Mouse (Mus musculus): ENCODE measurements around the gene Creb3l4. TPM values are rescaled to one million over a fixed set of nuclear protein-coding genes. Genes with fewer than 3 reads are reported as not detected.
"Not testable (repeated sequence)": the region's sequence is repeated elsewhere in the genome, so short reads cannot be mapped to it uniquely, and the experiment has no call there.

The Creb3l4 gene
- 3.0 TPM in 2 replicates for polyA plus RNA-seq (2015; fragmentation: Nextera tagmentation; extraction: Ambion mirVana)

DNA sequence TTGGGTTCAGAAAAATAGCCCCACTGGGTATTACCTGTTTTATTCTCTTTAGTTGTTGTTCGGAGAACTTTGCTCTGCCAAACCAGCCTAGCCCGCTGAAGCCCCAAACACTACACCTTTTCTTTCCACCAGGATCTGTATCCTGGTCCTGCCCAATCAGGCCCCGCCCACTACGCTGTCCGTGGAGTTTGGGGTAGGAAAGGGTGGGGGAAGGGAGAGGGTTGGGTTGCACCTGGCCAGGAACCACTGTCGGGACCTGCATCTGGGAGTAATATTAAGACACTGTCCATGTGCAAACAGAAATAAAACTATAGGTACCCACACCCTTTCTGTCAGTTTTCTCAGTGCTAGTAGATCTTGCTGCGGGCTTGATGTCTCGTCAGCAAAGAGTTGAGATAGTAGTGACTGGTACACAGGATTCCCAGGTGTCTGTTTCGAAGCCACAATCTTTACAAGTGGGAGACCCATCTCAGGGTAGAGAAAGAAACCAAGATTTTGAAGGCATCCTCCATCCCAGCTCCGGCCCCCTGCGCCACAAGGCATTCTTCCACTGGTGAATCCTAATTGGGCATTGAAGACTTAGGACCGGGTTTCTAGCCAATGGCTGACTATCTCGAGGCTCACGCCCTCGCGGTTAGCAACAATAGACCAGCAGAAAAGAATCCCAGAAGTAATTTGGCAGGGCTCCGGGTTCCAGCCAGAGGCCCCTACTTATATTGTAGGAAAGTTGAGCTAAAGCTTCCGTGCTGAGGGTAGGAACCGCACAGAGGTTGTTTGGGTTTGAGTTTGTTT, at the start of gene Creb3l4:
Gene Creb3l4 (minus strand): TSS at position 529 of the 792 bp plus-strand sequence.
- no peaks in the 10 kb centered on the region for H3K27me3 ChIP-seq
- 4% methylated on average over 19 of the region's 19 CpGs for WGBS
- H3K9ac ChIP-seq = peak within 1 kb of the TSS; percentile 64
- ATAC-seq (ENCODE audit: low FRiP score) = peak; percentile 56
- H3K36me3 ChIP-seq = no peaks in the 10 kb centered on the region
- peak within 1 kb of the TSS; percentile 5; the same call in 1 of the 2 replicates for H3K27ac ChIP-seq
- H3K4me3 ChIP-seq = peak within 1 kb of the TSS; percentile 36
- no peaks in the 10 kb centered on the region for H3K9me3 ChIP-seq
- peaks cover 15% of the 10 kb centered on the region for H3K4me1 ChIP-seq (replicated peaks)
- peak within 1 kb of the TSS; percentile 60 for H3K4me2 ChIP-seq

DNA sequence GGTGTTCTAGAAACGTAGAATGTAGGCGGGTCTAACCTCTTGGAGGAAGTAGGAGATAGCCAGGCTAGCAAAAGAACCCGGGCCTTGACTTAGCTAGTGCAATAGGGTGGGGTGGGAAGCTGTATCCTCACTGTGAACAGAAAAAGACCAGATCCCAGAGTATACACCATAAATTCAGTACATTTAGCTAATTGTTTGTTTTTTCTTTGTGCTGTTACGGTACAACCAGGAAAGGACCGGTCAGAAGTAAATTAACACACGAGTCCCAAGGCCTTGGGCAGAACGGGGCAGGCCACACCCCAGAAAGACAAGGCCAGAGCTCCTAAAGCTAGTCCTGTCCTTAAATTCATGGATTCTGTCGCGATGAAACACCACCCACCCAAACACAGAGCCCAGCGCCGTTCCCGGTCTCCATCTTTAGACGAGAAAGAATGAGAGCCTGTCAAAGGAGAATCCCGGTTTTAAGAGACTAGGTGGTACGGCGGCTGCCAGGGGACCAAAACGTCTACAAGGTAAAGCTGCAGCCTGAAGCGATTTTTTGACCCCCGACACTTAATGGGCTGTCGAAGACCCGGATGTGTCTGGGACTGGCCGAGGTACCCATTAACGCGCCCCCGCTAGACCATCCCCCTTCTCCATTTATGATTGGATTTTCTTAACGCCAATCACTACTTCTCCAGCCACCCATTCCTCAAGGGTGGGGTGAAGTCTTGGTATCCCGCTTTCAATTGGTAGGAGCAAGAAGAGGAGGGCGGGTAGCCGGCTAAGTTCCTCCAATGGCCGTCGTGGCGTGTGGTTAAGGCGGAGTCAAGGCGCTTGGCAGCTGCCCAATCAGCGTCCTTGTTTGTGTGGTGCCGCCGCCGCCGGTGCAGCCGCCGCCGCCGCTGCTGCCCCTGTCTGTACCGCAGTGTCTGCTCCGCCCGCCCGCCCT, 49.3 kb upstream of the Creb3l4 start, which contains the start of gene Gatad2b:
Gene Gatad2b (plus strand): TSS at position 834 of the 931 bp plus-strand sequence.
- ATAC-seq (ENCODE audit: low FRiP score) = peak; percentile 99
- Histone ChIP-seq H3K9me3 (no peaks in the 10 kb centered on the region), H3K4me2 (peak within 1 kb of the TSS; percentile 93), H3K4me1 (replicated peaks) (peaks cover 37% of the 10 kb centered on the region), H3K4me3 (peak within 1 kb of the TSS; percentile 76), H3K9ac (peak within 1 kb of the TSS; percentile 92), H3K27ac (peak within 1 kb of the TSS; percentile 98), H3K36me3 (no peaks in the 10 kb centered on the region), H3K27me3 (no peaks in the 10 kb centered on the region)
- 1% methylated on average over 34 of the region's 47 CpGs for WGBS

DNA sequence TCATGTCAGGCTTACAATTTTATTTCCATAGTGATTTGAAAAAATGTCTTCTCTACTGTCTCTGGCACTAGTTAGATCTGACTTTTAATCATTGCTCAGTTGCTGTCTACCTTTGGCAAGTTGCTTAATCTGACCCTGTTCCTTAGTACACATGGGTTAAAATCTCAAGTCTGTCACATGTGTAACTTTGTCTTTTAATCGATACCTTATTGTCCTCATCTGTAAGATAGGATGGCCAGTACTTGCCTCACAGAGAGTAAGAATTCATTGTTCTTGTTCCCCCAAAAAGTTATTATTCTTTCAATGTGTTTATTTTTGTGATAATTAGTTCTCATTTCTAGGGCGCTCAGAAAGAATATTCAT, 48.7 kb upstream of the Creb3l4 start:
- Histone ChIP-seq H3K27me3 (no peaks in the 10 kb centered on the region), H3K36me3 (no peaks in the 10 kb centered on the region), H3K4me3 (peak overlapping the region; percentile 76), H3K9me3 (no peaks in the 10 kb centered on the region), H3K4me2 (peak overlapping the region; percentile 57), H3K27ac (peak overlapping the region; percentile 98), H3K9ac (peak overlapping the region; percentile 84), H3K4me1 (replicated peaks) (peaks cover 33% of the 10 kb centered on the region)
- WGBS = 40% methylated on average over 2 of the region's 2 CpGs
- no peak for ATAC-seq (ENCODE audit: low FRiP score)

DNA sequence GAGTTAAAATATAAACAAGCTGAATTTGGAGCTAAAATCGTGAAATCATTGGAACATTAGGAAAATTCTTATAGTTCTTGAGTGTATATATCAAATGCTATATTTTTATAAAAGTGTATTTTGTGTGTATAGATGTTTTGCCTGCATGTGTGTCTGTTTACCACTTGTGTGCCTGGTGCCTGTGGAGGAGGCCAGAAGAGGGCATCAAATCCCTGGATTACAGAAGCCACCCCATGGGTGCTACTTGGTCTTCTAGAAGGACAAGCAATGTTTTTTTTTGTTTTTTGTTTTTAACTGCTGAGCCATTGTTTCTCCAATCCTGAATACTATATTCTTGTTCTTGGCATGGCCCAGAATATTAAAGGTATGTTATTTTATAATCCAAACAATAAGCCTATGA, 47.3 kb upstream of the Creb3l4 start:
- Histone ChIP-seq H3K4me2 (no peak overlapping the region), H3K9me3 (no peaks in the 10 kb centered on the region), H3K36me3 (no peaks in the 10 kb centered on the region), H3K9ac (no peak overlapping the region), H3K27me3 (no peaks in the 10 kb centered on the region), H3K4me3 (no peak overlapping the region), H3K4me1 (replicated peaks) (peaks cover 24% of the 10 kb centered on the region), H3K27ac (no peak overlapping the region)
- no peak for ATAC-seq (ENCODE audit: low FRiP score)
- WGBS = 81% methylated on average over 1 of the region's 1 CpGs

DNA sequence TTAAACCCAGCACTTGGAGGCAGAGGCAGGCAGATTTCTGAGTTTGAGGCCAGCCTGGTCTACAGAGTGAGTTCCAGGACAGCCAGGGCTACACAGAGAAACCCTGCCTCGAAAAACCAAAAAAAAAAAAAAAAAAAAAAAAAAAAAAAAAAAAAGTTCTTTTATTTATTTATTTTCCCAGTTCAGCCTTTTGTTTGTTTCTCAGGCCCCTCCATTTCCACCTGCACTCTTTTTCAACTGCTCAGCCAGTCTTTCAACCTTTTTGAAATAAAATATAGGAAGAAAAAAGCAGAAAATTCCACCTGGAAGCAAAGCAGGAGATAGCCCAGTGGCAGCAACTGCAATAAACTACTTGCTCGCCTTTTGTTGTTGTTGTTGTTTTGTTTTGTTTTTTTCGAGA, 46.1 kb upstream of the Creb3l4 start:
- H3K4me3 ChIP-seq; H3K27me3 ChIP-seq; ATAC-seq (ENCODE audit: low FRiP score); H3K9me3 ChIP-seq; H3K27ac ChIP-seq; H3K4me2 ChIP-seq; H3K36me3 ChIP-seq; H3K9ac ChIP-seq: not testable (repeated sequence)
- 73% methylated on average over 3 of the region's 3 CpGs for WGBS
- peaks cover 12% of the 10 kb centered on the region for H3K4me1 ChIP-seq (replicated peaks)

DNA sequence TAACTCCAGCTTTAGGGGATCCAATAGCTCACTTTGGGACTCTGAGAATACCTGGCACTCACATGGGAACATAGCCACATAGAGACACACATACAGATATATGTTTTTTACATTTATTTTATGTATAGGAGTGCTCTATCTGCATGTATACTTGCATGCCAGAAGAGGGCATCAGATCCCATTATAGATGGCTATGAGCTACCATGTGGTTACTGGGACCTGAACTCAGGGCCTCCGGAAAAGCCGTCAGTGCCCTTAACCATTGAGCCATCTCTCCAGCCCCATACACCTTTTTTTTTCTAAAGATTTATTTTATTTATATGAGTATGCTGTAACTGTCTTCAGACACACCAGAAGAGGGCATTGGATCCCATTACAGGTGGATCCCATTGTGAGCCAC, 40.8 kb upstream of the Creb3l4 start:
- no peak overlapping the region for H3K4me3 ChIP-seq
- 97% methylated on average over 2 of the region's 2 CpGs for WGBS
- H3K36me3 ChIP-seq = peaks cover 21% of the 10 kb centered on the region
- no peak overlapping the region for H3K9ac ChIP-seq
- no peaks in the 10 kb centered on the region for H3K27me3 ChIP-seq
- H3K27ac ChIP-seq = no peak overlapping the region
- no peak for ATAC-seq (ENCODE audit: low FRiP score)
- H3K4me2 ChIP-seq = no peak overlapping the region
- H3K4me1 ChIP-seq (replicated peaks) = no peaks in the 10 kb centered on the region
- H3K9me3 ChIP-seq = no peaks in the 10 kb centered on the region

DNA sequence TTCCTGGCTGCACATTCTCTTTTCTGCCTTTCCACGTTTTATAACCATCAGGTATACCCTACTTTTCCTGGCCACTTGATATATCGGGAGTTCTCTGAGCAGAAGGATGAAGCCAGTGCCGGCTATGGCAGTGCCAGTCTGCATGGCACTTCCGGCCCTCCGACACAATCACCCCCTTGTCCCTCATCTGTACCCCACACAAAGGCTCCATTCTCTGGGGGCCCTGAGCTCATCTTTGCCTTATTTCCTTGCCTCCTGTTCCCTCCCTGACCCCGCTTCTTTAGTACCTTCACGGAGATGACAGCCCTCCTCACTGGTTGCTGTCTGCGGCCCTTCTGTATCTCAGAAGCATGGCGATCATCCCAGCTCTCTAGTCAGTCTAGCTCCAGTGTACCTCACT, 37.4 kb upstream of the Creb3l4 start:
- Histone ChIP-seq H3K4me2 (no peak overlapping the region), H3K4me3 (no peak overlapping the region), H3K27ac (no peak overlapping the region), H3K27me3 (no peaks in the 10 kb centered on the region), H3K9ac (no peak overlapping the region), H3K9me3 (no peaks in the 10 kb centered on the region), H3K36me3 (peaks cover 54% of the 10 kb centered on the region), H3K4me1 (replicated peaks) (no peaks in the 10 kb centered on the region)
- no peak for ATAC-seq (ENCODE audit: low FRiP score)
- WGBS = 85% methylated on average over 9 of the region's 9 CpGs

DNA sequence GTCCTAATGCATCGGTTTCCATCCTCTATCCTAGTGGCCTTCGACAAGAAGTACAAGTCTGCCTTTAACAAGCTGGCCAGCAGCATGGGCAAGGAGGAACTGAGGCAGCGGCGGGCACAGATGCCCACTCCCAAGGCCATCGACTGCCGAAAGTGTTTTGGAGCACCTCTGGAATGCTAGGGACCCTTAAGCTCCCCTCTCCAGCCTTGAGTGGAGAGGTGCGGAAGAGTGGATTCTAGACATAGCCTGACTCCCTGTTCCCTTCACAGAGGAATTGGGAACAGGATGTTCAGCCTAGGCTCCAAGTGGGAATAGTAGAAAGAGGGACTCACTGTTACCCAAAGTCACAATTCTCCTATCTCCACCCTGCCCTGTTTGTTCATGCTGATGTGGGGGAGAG, 36.4 kb upstream of the Creb3l4 start:
- Histone ChIP-seq H3K4me3 (no peak overlapping the region), H3K9ac (no peak overlapping the region), H3K9me3 (no peaks in the 10 kb centered on the region), H3K4me2 (no peak overlapping the region), H3K27ac (no peak overlapping the region), H3K4me1 (replicated peaks) (no peaks in the 10 kb centered on the region), H3K27me3 (no peaks in the 10 kb centered on the region), H3K36me3 (peaks cover 63% of the 10 kb centered on the region)
- 93% methylated on average over 7 of the region's 7 CpGs for WGBS
- ATAC-seq (ENCODE audit: low FRiP score) = no peak

DNA sequence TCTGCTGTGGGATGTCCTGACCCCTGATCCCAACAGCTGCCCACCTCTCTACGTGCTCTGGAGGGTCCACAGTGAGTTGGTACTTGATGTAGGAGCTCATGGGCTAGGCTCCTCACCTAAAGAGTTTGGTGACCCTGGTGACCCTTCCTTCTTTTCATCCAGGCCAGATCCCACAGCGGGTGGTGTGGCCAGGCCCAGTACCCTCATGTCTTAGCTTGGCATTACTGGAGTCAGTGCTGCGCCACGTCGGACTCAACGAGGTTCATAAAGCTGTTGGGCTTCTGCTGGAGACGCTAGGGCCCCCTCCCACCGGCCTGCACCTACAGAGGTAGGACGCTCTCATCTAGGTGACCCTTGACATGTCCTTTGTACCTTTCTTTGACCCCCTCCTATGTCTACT, 35.9 kb upstream of the Creb3l4 start:
- Histone ChIP-seq H3K4me1 (replicated peaks) (no peaks in the 10 kb centered on the region), H3K36me3 (peaks cover 65% of the 10 kb centered on the region), H3K9me3 (no peaks in the 10 kb centered on the region), H3K4me2 (no peak overlapping the region), H3K27ac (no peak overlapping the region), H3K4me3 (no peak overlapping the region), H3K27me3 (no peaks in the 10 kb centered on the region), H3K9ac (no peak overlapping the region)
- 95% methylated on average over 9 of the region's 9 CpGs for WGBS
- ATAC-seq (ENCODE audit: low FRiP score) = no peak

DNA sequence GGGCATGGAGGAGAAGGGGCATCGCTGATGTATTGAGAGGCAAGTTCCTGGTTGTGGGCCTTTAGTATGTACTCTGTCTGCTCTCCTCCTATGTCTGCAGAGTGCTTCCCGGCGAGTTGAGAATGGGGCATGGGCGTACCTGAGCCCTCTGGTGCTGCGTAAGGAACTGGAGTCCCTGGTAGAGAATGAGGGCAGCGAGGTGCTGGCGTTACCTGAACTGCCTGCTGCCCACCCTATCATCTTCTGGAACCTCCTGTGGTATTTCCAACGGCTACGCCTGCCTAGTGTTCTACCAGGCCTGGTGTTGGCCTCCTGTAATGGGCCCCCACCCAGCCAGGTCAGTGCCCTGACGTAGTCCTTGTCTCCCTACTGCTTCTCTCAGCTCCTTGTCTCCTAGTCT, 34.9 kb upstream of the Creb3l4 start:
- ATAC-seq (ENCODE audit: low FRiP score) = no peak
- no peak overlapping the region for H3K27ac ChIP-seq
- H3K27me3 ChIP-seq = no peaks in the 10 kb centered on the region
- H3K4me1 ChIP-seq (replicated peaks) = no peaks in the 10 kb centered on the region
- H3K36me3 ChIP-seq = peaks cover 75% of the 10 kb centered on the region
- no peak overlapping the region for H3K9ac ChIP-seq
- no peak overlapping the region for H3K4me2 ChIP-seq
- H3K4me3 ChIP-seq = no peak overlapping the region
- WGBS = 94% methylated on average over 10 of the region's 10 CpGs
- no peaks in the 10 kb centered on the region for H3K9me3 ChIP-seq

DNA sequence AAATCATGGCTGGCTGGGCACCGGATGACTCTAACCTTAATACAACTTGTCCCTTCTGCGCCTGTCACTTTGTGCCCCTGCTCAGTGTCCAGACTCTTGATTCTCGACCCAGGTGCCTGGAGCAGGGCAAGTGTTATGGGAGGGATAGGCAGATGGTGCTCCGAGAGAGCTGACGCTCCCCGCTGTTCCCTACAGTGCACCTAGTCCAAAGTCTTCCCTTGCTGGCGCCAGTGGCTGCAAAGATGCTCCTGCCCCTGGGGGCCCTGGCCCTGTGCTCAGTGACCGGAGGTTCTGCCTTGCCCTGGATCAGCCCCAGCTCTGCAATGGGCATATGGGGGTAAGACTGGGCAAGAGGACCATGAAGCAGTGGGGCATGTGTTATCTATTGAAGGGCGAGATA, 34.5 kb upstream of the Creb3l4 start:
- Histone ChIP-seq H3K4me2 (no peak overlapping the region), H3K27ac (no peak overlapping the region), H3K9ac (no peak overlapping the region), H3K36me3 (peaks cover 79% of the 10 kb centered on the region), H3K4me1 (replicated peaks) (no peaks in the 10 kb centered on the region), H3K9me3 (no peaks in the 10 kb centered on the region), H3K4me3 (no peak overlapping the region), H3K27me3 (no peaks in the 10 kb centered on the region)
- ATAC-seq (ENCODE audit: low FRiP score) = no peak
- WGBS = 92% methylated on average over 9 of the region's 9 CpGs

DNA sequence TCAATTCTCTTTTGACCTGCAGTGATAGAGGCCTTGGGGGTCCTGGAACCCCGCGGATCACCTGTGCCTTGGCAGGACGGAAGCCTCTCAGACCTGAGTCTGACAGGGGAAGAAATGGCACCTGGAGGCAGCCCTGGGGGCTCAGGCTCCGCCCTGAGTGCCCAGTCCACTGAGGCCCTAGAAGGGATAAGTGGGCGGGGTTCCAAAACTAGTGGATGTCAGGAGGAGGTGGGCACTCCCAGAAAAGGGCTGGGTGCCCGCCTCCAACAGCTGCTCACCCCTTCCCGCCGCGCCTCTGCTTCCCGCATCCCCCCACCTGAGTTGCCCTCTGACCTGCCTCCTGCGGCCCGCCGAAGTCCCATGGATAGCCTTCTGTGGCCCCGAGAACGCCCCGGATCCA, 33.5 kb upstream of the Creb3l4 start:
- H3K4me1 ChIP-seq (replicated peaks) = no peaks in the 10 kb centered on the region
- H3K4me2 ChIP-seq = no peak overlapping the region
- no peaks in the 10 kb centered on the region for H3K27me3 ChIP-seq
- ATAC-seq (ENCODE audit: low FRiP score) = no peak
- H3K36me3 ChIP-seq = peaks cover 87% of the 10 kb centered on the region
- H3K4me3 ChIP-seq = no peak overlapping the region
- 48% methylated on average over 13 of the region's 16 CpGs for WGBS
- H3K9ac ChIP-seq = no peak overlapping the region
- no peak overlapping the region for H3K27ac ChIP-seq
- H3K9me3 ChIP-seq = no peaks in the 10 kb centered on the region
